Mouse (Mus musculus) midbrain, embryonic 11.5 days (tissue): ENCODE measurements around the gene Syt3. TPM values are rescaled to one million over a fixed set of nuclear protein-coding genes. Genes with fewer than 3 reads are reported as not detected.

Experiments
- ATAC-seq: fragments of 200-750 bp; cut with Nextera tagmentation; 2 replicates; pipeline ENCODE4 v1.8.0; 2017; ENCODE audit warnings: moderate TSS enrichment, moderate library complexity; ENCODE audit not compliant: low FRiP score
- DNase-seq: peaks from one replicate; pipeline ENCODE4 v3.0.0; 2015; ENCODE audit warnings: low spot score; ENCODE audit errors: missing footprints
- H3K27ac ChIP-seq: fragments of 300-500 bp; sonication (generic); 2 replicates; pipeline ENCODE4 v1.5.1; 2014; ENCODE audit warnings: low read depth, low read length
- H3K27me3 ChIP-seq: fragments of 300-500 bp; sonication (generic); 2 replicates; pipeline ENCODE4 v1.6.1; 2014; ENCODE audit warnings: mild to moderate bottlenecking, low read length, moderate library complexity, mixed read lengths; ENCODE audit not compliant: control insufficient read depth, insufficient read depth
- H3K36me3 ChIP-seq: fragments of 300-500 bp; sonication (generic); 2 replicates; pipeline ENCODE4 v1.6.1; 2014; ENCODE audit warnings: mild to moderate bottlenecking, low read length, moderate library complexity, mixed read lengths; ENCODE audit not compliant: control insufficient read depth, insufficient read depth
- H3K4me1 ChIP-seq: fragments of 300-500 bp; sonication (generic); 2 replicates; pipeline ENCODE4 v1.6.1; 2014; ENCODE audit warnings: low read length; ENCODE audit not compliant: control insufficient read depth, insufficient read depth
- H3K4me2 ChIP-seq: fragments of 300-500 bp; sonication (generic); 2 replicates; pipeline ENCODE4 v1.6.1; 2014; ENCODE audit warnings: mild to moderate bottlenecking, moderate library complexity
- H3K4me3 ChIP-seq: fragments of 300-500 bp; sonication (generic); 2 replicates; pipeline ENCODE4 v1.5.1; 2014; ENCODE audit warnings: low read depth, low read length
- H3K9ac ChIP-seq: fragments of 300-500 bp; sonication (generic); 2 replicates; pipeline ENCODE4 v1.6.1; 2014; ENCODE audit warnings: low read length
- H3K9me3 ChIP-seq: fragments of 300-500 bp; sonication (generic); 2 replicates; pipeline ENCODE4 v1.6.1; 2016; ENCODE audit warnings: low read length; ENCODE audit not compliant: control insufficient read depth
- WGBS: fragments of 180-500 bp; shearing (Covaris S2); extraction: QIAGEN DNeasy Blood & Tissue Kit; methylation state at CpG from one replicate; pipeline ENCODE4 v1.1.7; 2014; 5-methylcytosine and 5-hydroxymethylcytosine counted together
- polyA plus RNA-seq: library from polyadenylated mRNA; unstranded; fragments of >200 nt; fragmentation: Nextera tagmentation; extraction: Ambion mirVana; gene quantifications from 2 replicates; pipeline ENCODE4 v1.2.1, GENCODE M21; 2014

The Syt3 gene
- polyA plus RNA-seq, 1 experiment from 2014 or later = 1.5 TPM

GRCm38 (mm10) chr7:44437188-44437587 is 53.3 kb downstream of the Syt3 start:
- no peak for ATAC-seq
- H3K27me3 ChIP-seq = no peaks in the 10 kb centered on the region

GRCm38 (mm10) chr7:44437933-44438332 is 54.0 kb downstream of the Syt3 start:
- Histone ChIP-seq H3K4me3 (no peak overlapping the region), H3K4me2 (no peak overlapping the region), H3K27ac (no peak overlapping the region), H3K4me1 (peaks cover 6% of the 10 kb centered on the region), H3K9me3 (no peaks in the 10 kb centered on the region), H3K27me3 (no peaks in the 10 kb centered on the region), H3K9ac (no peak overlapping the region; the same call in 1 of the 2 replicates), H3K36me3 (no peaks in the 10 kb centered on the region)
- 73% methylated on average over 8 of the region's 8 CpGs for WGBS
- ATAC-seq (no peak), DNase-seq (peak; percentile 21)

More at GRCm38 (mm10) chr7:44437188-44437587, 53.3 kb downstream of the Syt3 start:
- WGBS = 83% methylated on average over 1 of the region's 1 CpGs
- no peak overlapping the region for H3K4me3 ChIP-seq
- no peak for DNase-seq
- no peak overlapping the region for H3K27ac ChIP-seq
- no peaks in the 10 kb centered on the region for H3K9me3 ChIP-seq
- peaks cover 7% of the 10 kb centered on the region for H3K4me1 ChIP-seq
- H3K9ac ChIP-seq = no peak overlapping the region
- H3K36me3 ChIP-seq = no peaks in the 10 kb centered on the region
- H3K4me2 ChIP-seq = no peak overlapping the region

- Histone ChIP-seq H3K9me3 (no peaks in the 10 kb centered on the region), H3K27me3 (peaks cover 5% of the 10 kb centered on the region), H3K27ac (no peak overlapping the region), H3K4me1 (peaks cover 20% of the 10 kb centered on the region), H3K4me2 (no peak overlapping the region), H3K4me3 (no peak overlapping the region), H3K9ac (no peak overlapping the region), H3K36me3 (no peaks in the 10 kb centered on the region)
- no peak for DNase-seq
- no peak for ATAC-seq
- WGBS = 63% methylated on average over 2 of the region's 2 CpGs
Measured at GRCm38 (mm10) chr7:44439696-44440095, 55.8 kb downstream of the Syt3 start.

GRCm38 (mm10) chr7:44440479-44440878 is 56.6 kb downstream of the Syt3 start:
- ATAC-seq (no peak), DNase-seq (no peak)
- Histone ChIP-seq H3K4me1 (peaks cover 23% of the 10 kb centered on the region), H3K27me3 (peaks cover 5% of the 10 kb centered on the region), H3K27ac (no peak overlapping the region), H3K9me3 (no peaks in the 10 kb centered on the region), H3K9ac (no peak overlapping the region), H3K4me3 (no peak overlapping the region), H3K4me2 (no peak overlapping the region), H3K36me3 (no peaks in the 10 kb centered on the region)
- 86% methylated on average over 1 of the region's 1 CpGs for WGBS

DNA sequence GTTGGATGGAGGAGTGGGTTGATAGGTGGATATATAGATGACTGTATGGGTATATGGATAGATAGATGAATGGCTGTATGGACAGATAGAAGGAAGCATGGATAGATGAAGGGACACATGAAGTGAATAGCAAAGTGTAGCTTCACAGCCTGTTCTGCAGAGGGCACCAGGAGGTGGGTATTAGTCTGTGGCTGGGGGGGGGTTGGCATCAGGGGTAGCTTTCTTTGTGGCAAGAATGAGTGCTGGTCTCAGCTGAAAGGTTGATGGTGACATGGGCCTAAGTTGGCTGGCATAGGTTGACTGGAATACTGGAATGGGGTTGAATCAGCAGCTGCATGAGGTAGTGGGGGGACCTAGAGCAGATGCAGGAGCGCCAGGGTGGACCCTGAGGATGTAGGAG is 57.3 kb downstream of the Syt3 start:
- no peak for ATAC-seq
- Histone ChIP-seq H3K4me2 (peak overlapping the region; percentile 92), H3K9ac (peak overlapping the region; percentile 95; the same call in 1 of the 2 replicates)

DNA sequence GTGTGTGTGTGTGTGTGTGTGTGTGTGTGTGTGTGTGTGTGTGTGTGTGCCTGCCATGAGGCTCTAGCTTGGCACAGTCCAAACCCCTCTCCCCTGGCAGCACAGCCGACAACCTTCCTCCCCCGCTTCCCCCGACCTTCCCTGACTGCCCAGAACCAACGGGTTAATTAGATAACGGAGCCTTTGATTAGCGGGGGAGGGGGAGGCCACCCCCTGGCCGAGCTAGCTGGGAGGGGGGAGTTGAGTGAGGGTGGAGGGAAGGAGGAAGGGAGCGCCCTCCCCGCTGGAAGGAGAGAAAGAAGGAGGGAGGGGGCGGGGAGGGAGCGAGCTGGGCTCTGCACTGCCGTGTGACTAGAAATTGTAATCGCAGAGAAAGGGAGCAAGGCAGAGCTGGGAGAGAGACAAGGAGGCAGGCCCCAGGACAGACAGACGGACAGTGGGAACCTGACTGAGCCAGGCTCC is 57.8 kb downstream of the Syt3 start:
- peak overlapping the region; percentile 88 for H3K27ac ChIP-seq
- ATAC-seq (peak; percentile 65), DNase-seq (peak; percentile 94)
- no peaks in the 10 kb centered on the region for H3K9me3 ChIP-seq
- H3K36me3 ChIP-seq = no peaks in the 10 kb centered on the region
- WGBS = under 1% methylated on average over 14 of the region's 14 CpGs
- peak overlapping the region; percentile 53 for H3K4me3 ChIP-seq
- H3K9ac ChIP-seq = peak overlapping the region; percentile 95
- H3K4me2 ChIP-seq = peak overlapping the region; percentile 92
- peaks cover 5% of the 10 kb centered on the region for H3K27me3 ChIP-seq
- peaks cover 23% of the 10 kb centered on the region for H3K4me1 ChIP-seq

More for the DNA sequence above, 57.3 kb downstream of the Syt3 start:
- peaks cover 23% of the 10 kb centered on the region for H3K4me1 ChIP-seq
- 17% methylated on average over 1 of the region's 1 CpGs for WGBS
- no peaks in the 10 kb centered on the region for H3K9me3 ChIP-seq
- no peak for DNase-seq
- H3K36me3 ChIP-seq = no peaks in the 10 kb centered on the region
- H3K4me3 ChIP-seq = peak overlapping the region; percentile 53; the same call in 1 of the 2 replicates
- H3K27ac ChIP-seq = peak overlapping the region; percentile 88
- H3K27me3 ChIP-seq = peaks cover 5% of the 10 kb centered on the region

GRCm38 (mm10) chr7:44442407-44442821 is 58.5 kb downstream of the Syt3 start:
- peak overlapping the region; percentile 88 for H3K27ac ChIP-seq
- peak; percentile 94 for DNase-seq
- H3K36me3 ChIP-seq = peaks cover 3% of the 10 kb centered on the region
- H3K27me3 ChIP-seq = peaks cover 5% of the 10 kb centered on the region
- H3K9ac ChIP-seq = peak overlapping the region; percentile 95
- peaks cover 23% of the 10 kb centered on the region for H3K4me1 ChIP-seq
- peak; percentile 49 for ATAC-seq
- H3K9me3 ChIP-seq = no peaks in the 10 kb centered on the region
- peak overlapping the region; percentile 92 for H3K4me2 ChIP-seq
- 0% methylated on average over 12 of the region's 14 CpGs for WGBS
- peak overlapping the region; percentile 53 for H3K4me3 ChIP-seq

DNA sequence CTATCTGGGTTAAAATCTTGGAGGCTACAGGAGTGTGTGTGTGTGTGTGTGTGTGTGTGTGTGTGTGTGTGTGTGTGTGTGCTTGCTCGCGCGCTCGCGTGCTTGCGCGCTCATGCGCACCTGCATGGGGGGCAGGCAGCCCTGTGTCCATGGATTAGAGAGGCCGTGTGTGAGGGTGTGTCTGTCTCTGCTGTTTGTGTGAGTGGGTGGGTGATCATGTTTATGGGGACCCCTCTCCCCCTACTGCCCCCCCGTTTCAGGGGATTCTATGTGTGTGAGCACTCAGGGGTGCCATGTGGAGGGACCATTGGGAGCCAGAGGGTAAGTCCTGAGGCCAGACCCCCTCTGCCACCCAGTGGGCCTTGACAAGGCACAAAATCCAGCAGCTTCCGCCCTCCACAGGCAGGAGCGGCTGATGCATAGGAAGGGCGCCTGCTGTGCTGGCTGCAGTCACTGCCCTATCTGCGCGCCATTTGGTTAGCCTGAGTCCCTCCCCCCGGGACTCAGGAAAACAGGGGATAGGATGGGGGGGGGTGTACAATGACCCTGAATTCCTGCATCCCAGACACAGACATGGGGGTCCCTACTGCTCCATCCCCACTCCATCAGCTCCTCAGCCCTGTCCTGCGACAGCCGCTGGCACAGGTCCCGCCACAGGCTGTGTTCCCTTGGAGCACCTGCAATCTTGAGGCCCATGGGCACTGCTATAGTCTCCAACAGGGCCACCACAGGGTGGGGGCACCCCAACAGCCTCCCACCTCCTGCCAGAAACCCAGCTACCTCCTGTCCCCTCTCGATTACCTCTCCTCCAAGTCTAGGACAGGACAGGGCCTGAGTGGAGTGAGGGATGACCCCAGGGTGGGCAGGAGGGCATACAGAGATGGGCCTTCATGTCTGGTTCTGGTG is 59.6 kb downstream of the Syt3 start:
- Histone ChIP-seq H3K4me3 (peak overlapping the region; percentile 53), H3K27me3 (peaks cover 5% of the 10 kb centered on the region), H3K4me2 (peak overlapping the region; percentile 92), H3K4me1 (peaks cover 23% of the 10 kb centered on the region), H3K27ac (peak overlapping the region; percentile 88), H3K9ac (peak overlapping the region; percentile 95), H3K9me3 (no peaks in the 10 kb centered on the region), H3K36me3 (peaks cover 3% of the 10 kb centered on the region)
- DNase-seq (peak; percentile 95), ATAC-seq (peak; percentile 56)
- 8% methylated on average over 20 of the region's 20 CpGs for WGBS

GRCm38 (mm10) chr7:44444886-44445527 is 61.1 kb downstream of the Syt3 start:
- H3K4me1 ChIP-seq = peaks cover 23% of the 10 kb centered on the region
- H3K9ac ChIP-seq = no peak overlapping the region
- no peak overlapping the region for H3K4me3 ChIP-seq
- DNase-seq = no peak
- H3K9me3 ChIP-seq = no peaks in the 10 kb centered on the region
- H3K27me3 ChIP-seq = peaks cover 5% of the 10 kb centered on the region
- no peak overlapping the region for H3K27ac ChIP-seq
- 34% methylated on average over 29 of the region's 29 CpGs for WGBS
- H3K36me3 ChIP-seq = peaks cover 10% of the 10 kb centered on the region
- ATAC-seq = no peak
- peak overlapping the region; percentile 92; the same call in 1 of the 2 replicates for H3K4me2 ChIP-seq
